ENCODE assay signal across 13 mouse cellular contexts in genomic region chr9:107037947-107038346, GRCm38 (mm10).
DNase-seq lines count a peak whose midpoint lies in the region; ATAC-seq lines count a peak whose summit lies in the region.
"Had no signal": no experiment of that assay in that cellular context is flagged by ENCODE, and none has a peak within 500 bp of the region (broad histone marks: within the 10 kb centered on the region; RNA-seq: fewer than 3 reads in every experiment).

No protein-coding gene starts in this region.

- peak; percentile 70 for ATAC-seq in frontal cortex, adult (ENCODE audit: low TSS enrichment)
- ATAC-seq: forebrain, embryonic 13.5 days; forebrain, embryonic 15.5 days; forebrain, postnatal 0 days had no signal

- no peak for DNase-seq in frontal cortex, postnatal 14 days (ENCODE audit: low spot score in 2 of 2)
- DNase-seq in brain, adult 2 months (ENCODE audit: low read depth, low spot score), result peak; percentile 80
- peak; percentile 38 for DNase-seq in telencephalon, adult 2 months (ENCODE audit: low read depth, low spot score)
- no peak for DNase-seq in natural killer cell, adult 2 months (ENCODE audit: low spot score in 2 of 2)
- DNase-seq: adrenal gland, adult 2 months; adrenal gland, postnatal 10 days; adrenal gland, postnatal 25 days; cerebellum, adult 11-12 months; cerebellum, adult 9-11 months; forebrain, postnatal 0 days had no signal

Comparison
In these comparisons a context has a peak if more than half of its experiments do, and no peak if none do; other contexts are left out.
1. DNase-seq: peak in brain, adult 2 months (single experiment) and telencephalon, adult 2 months (single experiment); none in frontal cortex, postnatal 14 days (0 of 2) and natural killer cell, adult 2 months (0 of 2).